Mouse (Mus musculus) cerebellum, adult 2 months (tissue): ENCODE data around the gene Agbl4. TPM values are rescaled to one million over a fixed set of nuclear protein-coding genes. Genes with fewer than 3 reads are reported as not detected.

Experiments used
- DNase-seq, 2 experiments: peaks; one replicate each; pipeline ENCODE4 v3.0.0; 2021
- H3K27ac ChIP-seq: fragments of 200-500 bp; 2 replicates; pipeline ENCODE4 v1.5.1; 2012; ENCODE audit warnings: low read length, control low read depth, inconsistent platforms; ENCODE audit not compliant: insufficient read depth
- H3K27me3 ChIP-seq: fragments of 200-500 bp; 2 replicates; pipeline ENCODE4 v1.6.1; 2012; ENCODE audit warnings: inconsistent platforms, mild to moderate bottlenecking, low read length, moderate library complexity; ENCODE audit not compliant: control insufficient read depth, insufficient read depth
- H3K4me1 ChIP-seq: fragments of 200-500 bp; 2 replicates; pipeline ENCODE4 v1.6.1; 2011; ENCODE audit warnings: low read length; ENCODE audit not compliant: control insufficient read depth, insufficient read depth
- H3K4me3 ChIP-seq: fragments of 200-500 bp; replicated peaks from 2 replicates; pipeline ENCODE3; 2011; ENCODE audit warnings: mild to moderate bottlenecking, low read depth, low read length, control low read depth; ENCODE audit not compliant: insufficient read depth
- CTCF ChIP-seq: fragments of 200-500 bp; IDR thresholded peaks from 2 replicates; pipeline ENCODE4 v1.5.1; 2011; ENCODE audit warnings: low read depth, mild to moderate bottlenecking, control low read depth, low read length, moderate library complexity, borderline replicate concordance; ENCODE audit not compliant: insufficient read depth
- POLR2A ChIP-seq: fragments of 200-500 bp; IDR thresholded peaks from 2 replicates; pipeline ENCODE4 v1.6.1; 2011; ENCODE audit warnings: low read length, control low read depth, borderline replicate concordance; ENCODE audit not compliant: insufficient read depth
- WGBS: fragments of 180-500 bp; shearing (Covaris S2); methylation state at CpG from one replicate; pipeline ENCODE4 v1.1.7; 2018; 5-methylcytosine and 5-hydroxymethylcytosine counted together
- polyA plus RNA-seq: library from polyadenylated mRNA; depleted of rRNA; stranded (reverse); fragments of >200 nt; gene quantifications from 2 replicates; pipeline ENCODE4 v1.2.3, GENCODE M21; 2012; rRNA removed

The Agbl4 gene
- polyA plus RNA-seq: 3.7 and 4.8 TPM in 2 replicates

GRCm38 (mm10) chr4:110397618-110398045 is at the start of gene Agbl4:
Agbl4 (plus strand) TSS chr4:110397661.
- peak; percentile 51 to 53 for DNase-seq
- H3K27ac ChIP-seq: no peak within 1 kb of the TSS
- no peak for TF ChIP-seq POLR2A
- TF ChIP-seq CTCF: no peak
- H3K4me3 ChIP-seq: peak within 1 kb of the TSS; percentile 54
- WGBS: under 1% methylated on average over 27 of the region's 27 CpGs
- no peaks in the 10 kb centered on the region for H3K4me1 ChIP-seq
- no peaks in the 10 kb centered on the region for H3K27me3 ChIP-seq

- Histone ChIP-seq H3K4me1 (no peaks in the 10 kb centered on the region), H3K27me3 (no peaks in the 10 kb centered on the region), H3K4me3 (peak overlapping the region; percentile 86), H3K27ac (no peak overlapping the region)
- peak in 1 of 2 experiments; percentile 8 for DNase-seq
- TF ChIP-seq CTCF (no peak), POLR2A (no peak)
- 9% methylated on average over 6 of the region's 6 CpGs for WGBS
Measured at GRCm38 (mm10) chr4:110350856-110351177, 46.6 kb upstream of the Agbl4 start.

- under 1% methylated on average over 64 of the region's 75 CpGs for WGBS
- peak within 1 kb of the TSS; percentile 86 for H3K4me3 ChIP-seq
- no peak within 1 kb of the TSS for H3K27ac ChIP-seq
- no peaks in the 10 kb centered on the region for H3K27me3 ChIP-seq
- no peaks in the 10 kb centered on the region for H3K4me1 ChIP-seq
- peak; percentile 68 to 79 for DNase-seq
- TF ChIP-seq CTCF (peak; percentile 60; the same call in 1 of the 2 replicates), POLR2A (0 out of 2 replicates have a peak, but pooled peaks have one; percentile 33)
Measured at GRCm38 (mm10) chr4:110351178-110352000, 46.1 kb upstream of the Agbl4 start, which contains the start of gene Elavl4. Elavl4 (minus strand) TSS chr4:110351909.

GRCm38 (mm10) chr4:110352001-110352369 is 45.5 kb upstream of the Agbl4 start:
- H3K27ac ChIP-seq: no peak overlapping the region
- H3K4me1 ChIP-seq: no peaks in the 10 kb centered on the region
- under 1% methylated on average over 5 of the region's 5 CpGs for WGBS
- TF ChIP-seq POLR2A: no peak
- TF ChIP-seq CTCF: no peak
- H3K4me3 ChIP-seq: peak overlapping the region; percentile 86
- DNase-seq: no peak
- no peaks in the 10 kb centered on the region for H3K27me3 ChIP-seq

GRCm38 (mm10) chr4:110360568-110360967 is 36.9 kb upstream of the Agbl4 start:
- H3K27ac ChIP-seq: no peak overlapping the region
- 41% methylated on average over 2 of the region's 2 CpGs for WGBS

GRCm38 (mm10) chr4:110396221-110396620 is 1.2 kb upstream of the Agbl4 start:
- 63% methylated on average over 5 of the region's 5 CpGs for WGBS
- DNase-seq: no peak
- TF ChIP-seq CTCF: no peak
- no peak for TF ChIP-seq POLR2A
- H3K4me1 ChIP-seq: no peaks in the 10 kb centered on the region
- H3K27ac ChIP-seq: no peak overlapping the region
- H3K4me3 ChIP-seq: no peak overlapping the region
- H3K27me3 ChIP-seq: no peaks in the 10 kb centered on the region

More at GRCm38 (mm10) chr4:110360568-110360967, 36.9 kb upstream of the Agbl4 start:
- no peak for DNase-seq
- H3K4me1 ChIP-seq: no peaks in the 10 kb centered on the region
- TF ChIP-seq CTCF (no peak), POLR2A (no peak)
- H3K27me3 ChIP-seq: no peaks in the 10 kb centered on the region
- no peak overlapping the region for H3K4me3 ChIP-seq

GRCm38 (mm10) chr4:110420306-110420705 is 22.8 kb downstream of the Agbl4 start:
- no peak overlapping the region for H3K27ac ChIP-seq
- DNase-seq: no peak
- H3K27me3 ChIP-seq: no peaks in the 10 kb centered on the region
- TF ChIP-seq CTCF: no peak
- no peak for TF ChIP-seq POLR2A
- no peaks in the 10 kb centered on the region for H3K4me1 ChIP-seq
- WGBS: 76% methylated on average over 2 of the region's 2 CpGs
- H3K4me3 ChIP-seq: no peak overlapping the region

- DNase-seq: no peak
Measured at GRCm38 (mm10) chr4:110427653-110428052, 30.2 kb downstream of the Agbl4 start.

More at GRCm38 (mm10) chr4:110427653-110428052, 30.2 kb downstream of the Agbl4 start:
- Histone ChIP-seq H3K27me3 (no peaks in the 10 kb centered on the region), H3K27ac (no peak overlapping the region), H3K4me3 (no peak overlapping the region), H3K4me1 (no peaks in the 10 kb centered on the region)
- TF ChIP-seq POLR2A: no peak
- TF ChIP-seq CTCF: no peak
